Mouse (Mus musculus): ENCODE measurements around the gene Chrm5.

- TF ChIP-seq POLR2A (IDR thresholded peaks at IDR 0.05; ENCODE audit: extremely low read depth, insufficient read depth, low read length) = no peak
- no peak for TF ChIP-seq CTCF (IDR thresholded peaks at IDR 0.05; ENCODE audit: low read depth, low read length)
These were observed 17.3 kb upstream of the Chrm5 start for GRCm38 (mm10) chr2:112497851-112498250.
